Mouse (Mus musculus): ENCODE measurements around the gene Wwox.

DNA sequence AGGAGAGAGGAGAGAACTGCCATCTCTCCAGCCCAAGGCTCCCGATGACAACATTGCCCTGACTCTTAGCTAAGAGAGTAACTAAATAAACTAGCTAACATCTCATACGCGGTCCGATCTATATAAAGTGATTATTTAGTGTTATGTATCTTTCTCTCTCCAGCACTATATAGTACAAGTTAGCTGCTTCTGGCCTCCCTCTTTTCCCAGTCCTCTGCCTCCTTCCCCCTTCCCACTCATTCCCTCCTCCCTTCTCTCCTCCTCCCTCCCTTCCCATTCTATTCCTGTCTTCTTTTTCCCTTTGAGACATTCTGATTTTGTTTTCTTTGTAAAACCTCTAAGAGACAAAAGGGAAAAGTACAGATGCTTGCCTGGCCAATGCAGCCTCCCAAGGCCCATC is 414.3 kb downstream of the Wwox start:
- TF ChIP-seq CTCF (IDR thresholded peaks at IDR 0.05; ENCODE audit: control insufficient read depth, insufficient read depth, low read length) (no peak), POLR2A (IDR thresholded peaks at IDR 0.05; ENCODE audit: borderline replicate concordance, control insufficient read depth, low read depth, low read length) (no peak)
